10 mouse cellular contexts compared by ENCODE assay signal in genomic region chr4:33663616-33664473, GRCm38 (mm10).
DNase-seq lines count a peak whose midpoint lies in the region; ATAC-seq and TF ChIP-seq lines count a peak whose summit lies in the region.
"Had no signal": no experiment of that assay in that cellular context is flagged by ENCODE, and none has a peak within 500 bp of the region (broad histone marks: within the 10 kb centered on the region; RNA-seq: fewer than 3 reads in every experiment).

No protein-coding gene starts in this region.

- H3K27ac ChIP-seq in liver, postnatal 0 days (ENCODE audit: low read depth) = no peak overlapping the region
- H3K27ac ChIP-seq in forebrain, embryonic 14.5 days (ENCODE audit: low read depth, low read length) = peak overlapping the region; percentile 70
- H3K27ac ChIP-seq in midbrain, embryonic 10.5 days (replicated peaks) = peak overlapping the region; percentile 65
- H3K27ac ChIP-seq: macrophage had no signal

- H3K4me3 ChIP-seq in liver, postnatal 0 days (ENCODE audit: low read depth, low read length) = no peak overlapping the region
- H3K4me3 ChIP-seq in forebrain, embryonic 14.5 days (ENCODE audit: low read depth, low read length) = no peak overlapping the region
- no peak overlapping the region for H3K4me3 ChIP-seq in midbrain, embryonic 10.5 days

- no peaks in the 10 kb centered on the region for H3K36me3 ChIP-seq in liver, postnatal 0 days (replicated peaks; ENCODE audit: insufficient read depth, low read length)
- H3K36me3 ChIP-seq in forebrain, embryonic 14.5 days (ENCODE audit: control insufficient read depth, insufficient read depth, low read length) = no peaks in the 10 kb centered on the region
- H3K36me3 ChIP-seq in midbrain, embryonic 10.5 days = no peaks in the 10 kb centered on the region

- no peaks in the 10 kb centered on the region for H3K9me3 ChIP-seq in liver, postnatal 0 days (ENCODE audit: low read length)
- no peaks in the 10 kb centered on the region for H3K9me3 ChIP-seq in forebrain, embryonic 14.5 days (replicated peaks; ENCODE audit: control insufficient read depth, low read length)
- no peaks in the 10 kb centered on the region for H3K9me3 ChIP-seq in midbrain, embryonic 10.5 days (replicated peaks)

- H3K4me2 ChIP-seq in liver, postnatal 0 days (ENCODE audit: low read depth, low read length) = no peak overlapping the region
- no peak overlapping the region for H3K4me2 ChIP-seq in forebrain, embryonic 14.5 days (ENCODE audit: low read length)

- WGBS in liver, postnatal 0 days (ENCODE audit: insufficient replicate concordance) = 56% methylated on average over 11 of the region's 11 CpGs
- 51% methylated on average over 11 of the region's 11 CpGs for WGBS in forebrain, embryonic 14.5 days
- WGBS in midbrain, embryonic 10.5 days = 61% methylated on average over 11 of the region's 11 CpGs

- peak; percentile 42 for DNase-seq in liver
- no peak for DNase-seq in liver, postnatal 0 days
- DNase-seq in brain, adult 2 months (ENCODE audit: low read depth, low spot score) = peak; percentile 31
- peak; percentile 48 for DNase-seq in forebrain, embryonic 14.5 days (ENCODE audit: low spot score)
- no peak for DNase-seq in midbrain, embryonic 10.5 days (ENCODE audit: low spot score)
- DNase-seq in ovary, postnatal 14 days (ENCODE audit: low spot score) = no peak
- DNase-seq in adrenal gland, adult 18-20 months (ENCODE audit: low spot score in 2 of 2) = no peak
- DNase-seq in gastrocnemius, postnatal 10 days = no peak
- DNase-seq: heart, postnatal 10 days had no signal

- no peak overlapping the region for H3K9ac ChIP-seq in liver, postnatal 0 days (replicated peaks)
- peak overlapping the region; percentile 4; the same call in 1 of the 2 replicates for H3K9ac ChIP-seq in forebrain, embryonic 14.5 days (ENCODE audit: low read length)

- H3K4me1 ChIP-seq in liver, postnatal 0 days (ENCODE audit: insufficient read depth) = no peaks in the 10 kb centered on the region
- H3K4me1 ChIP-seq in forebrain, embryonic 14.5 days (ENCODE audit: control insufficient read depth, insufficient read depth, low read length) = peaks cover 10% of the 10 kb centered on the region
- H3K4me1 ChIP-seq in midbrain, embryonic 10.5 days = peaks cover 29% of the 10 kb centered on the region

- TF ChIP-seq EP300 in liver, postnatal 0 days (IDR thresholded peaks at IDR 0.05; ENCODE audit: low read depth) = no peak

- no peaks in the 10 kb centered on the region for H3K27me3 ChIP-seq in liver, postnatal 0 days (ENCODE audit: insufficient read depth, low read length)
- H3K27me3 ChIP-seq in forebrain, embryonic 14.5 days (replicated peaks; ENCODE audit: control insufficient read depth, insufficient read depth, low read length) = no peaks in the 10 kb centered on the region
- no peaks in the 10 kb centered on the region for H3K27me3 ChIP-seq in midbrain, embryonic 10.5 days (ENCODE audit: low read depth, poor library complexity, severe bottlenecking)

- ATAC-seq in liver, postnatal 0 days = no peak
- peak; percentile 44; the same call in 1 of the 2 replicates for ATAC-seq in forebrain, embryonic 14.5 days

- no peak for TF ChIP-seq CTCF in liver, postnatal 0 days (IDR thresholded peaks at IDR 0.05; ENCODE audit: low read depth)

Comparison
In these comparisons a context has a peak if more than half of its experiments do, and no peak if none do; other contexts are left out.
1. DNase-seq: peak in liver (single experiment), brain, adult 2 months (single experiment) and forebrain, embryonic 14.5 days (single experiment); none in liver, postnatal 0 days (single experiment), midbrain, embryonic 10.5 days (single experiment), ovary, postnatal 14 days (single experiment), adrenal gland, adult 18-20 months (0 of 2) and gastrocnemius, postnatal 10 days (single experiment).